Mouse (Mus musculus): ENCODE data around the gene Kdm4a. TPM values are rescaled to one million over a fixed set of nuclear protein-coding genes. Genes with fewer than 3 reads are reported as not detected.

Kdm4a gene
- 58.5 and 58.6 TPM in 2 replicates for polyA plus RNA-seq (2016; fragmentation: Nextera tagmentation; extraction: Ambion mirVana)

DNA sequence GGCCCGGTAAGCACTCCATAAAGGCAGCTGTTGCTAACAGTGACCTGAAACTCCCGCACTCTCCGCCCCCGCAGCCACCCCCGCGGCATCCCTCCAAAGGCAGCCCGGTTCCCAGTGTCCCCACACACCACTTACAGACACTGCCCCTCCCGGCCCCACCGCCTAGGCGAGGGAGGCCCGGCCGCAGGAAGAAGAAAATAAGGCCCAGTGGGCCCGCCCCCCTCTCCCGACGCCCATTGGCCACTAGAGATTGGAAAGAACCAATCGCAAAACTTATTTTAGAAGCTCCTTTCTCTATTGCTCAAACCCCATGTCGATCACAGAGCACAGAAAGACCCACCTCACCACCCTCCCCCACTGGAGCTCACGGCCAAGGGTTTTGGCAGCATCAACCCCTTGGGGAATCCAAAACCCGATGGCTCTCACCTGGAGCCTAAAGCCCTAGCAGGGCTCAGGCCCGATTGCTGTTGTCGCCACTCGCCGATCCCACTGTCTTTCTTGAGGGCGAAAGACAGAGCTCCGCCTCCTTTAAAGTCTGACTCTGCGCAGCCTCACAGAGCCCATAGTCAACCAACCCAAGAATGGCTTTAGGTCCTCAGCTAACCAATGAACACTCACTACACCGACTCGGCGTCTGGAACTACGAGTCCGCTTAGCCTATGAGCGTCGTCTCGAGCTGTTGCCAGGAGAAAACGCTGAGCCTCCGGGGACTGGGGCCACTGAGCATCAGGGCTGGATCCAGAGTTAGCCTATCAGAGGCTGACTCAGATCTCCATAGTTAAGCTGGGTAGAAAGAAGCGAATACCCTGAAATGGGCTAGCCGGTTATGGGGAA lies at the start of gene Kdm4a:
Kdm4a (minus strand) TSS at position 577 of the 834 bp plus-strand sequence.
- ATAC-seq (ENCODE audit: low FRiP score), result peak; percentile 99
- Histone ChIP-seq H3K9ac (peak within 1 kb of the TSS; percentile 85), H3K4me2 (peak within 1 kb of the TSS; percentile 73), H3K27me3 (no peaks in the 10 kb centered on the region), H3K9me3 (no peaks in the 10 kb centered on the region), H3K4me3 (replicated peaks) (peak within 1 kb of the TSS; percentile 78), H3K27ac (peak within 1 kb of the TSS; percentile 98), H3K36me3 (replicated peaks) (peaks cover 27% of the 10 kb centered on the region), H3K4me1 (peaks cover 15% of the 10 kb centered on the region)
- under 1% methylated on average over 38 of the region's 38 CpGs for WGBS

DNA sequence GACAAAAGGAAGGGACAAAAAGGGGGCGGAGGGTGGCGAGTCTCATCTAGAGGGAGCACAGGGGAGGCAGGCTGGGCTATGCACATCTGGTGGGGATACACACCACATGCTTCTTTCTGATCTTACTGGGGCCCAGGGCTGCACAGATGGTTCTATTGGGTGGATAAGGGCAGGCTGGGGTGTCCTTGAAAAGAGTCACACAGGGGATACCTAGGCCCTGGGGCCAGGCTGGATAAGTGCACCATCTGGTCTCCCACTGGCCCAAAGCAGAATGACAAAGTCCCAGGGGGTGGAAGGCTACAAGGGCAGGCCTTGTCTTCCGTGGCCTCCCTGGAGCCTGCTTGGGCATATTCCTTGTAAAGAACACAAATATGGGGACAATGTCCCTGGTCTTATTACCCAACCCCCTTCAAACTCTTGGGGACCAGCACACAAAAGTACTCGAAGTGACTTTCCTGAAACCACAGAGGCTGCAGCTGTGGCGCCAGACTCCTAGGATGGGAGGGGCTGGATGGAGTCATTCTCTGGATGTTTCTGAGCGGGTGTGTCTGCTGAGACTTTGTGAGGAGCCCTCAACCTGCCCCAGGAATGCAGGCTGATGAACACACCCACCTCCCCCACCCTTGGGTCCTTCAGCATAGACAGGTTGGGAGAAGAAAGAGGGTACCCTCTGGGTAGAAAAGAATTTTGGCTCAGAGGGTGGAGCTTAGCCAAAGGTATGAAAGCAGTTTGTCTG lies 49.4 kb upstream of the Kdm4a start:
- 0 out of 2 replicates have a peak, but pooled peaks have one; percentile 21 for ATAC-seq (ENCODE audit: low FRiP score)
- WGBS, result 76% methylated on average over 6 of the region's 6 CpGs
- Histone ChIP-seq H3K27me3 (no peaks in the 10 kb centered on the region), H3K9ac (no peak overlapping the region), H3K4me3 (replicated peaks) (no peak overlapping the region), H3K4me1 (no peaks in the 10 kb centered on the region; the same call in 1 of the 2 replicates), H3K36me3 (replicated peaks) (peaks cover 93% of the 10 kb centered on the region), H3K4me2 (no peak overlapping the region), H3K27ac (no peak overlapping the region), H3K9me3 (no peaks in the 10 kb centered on the region)

DNA sequence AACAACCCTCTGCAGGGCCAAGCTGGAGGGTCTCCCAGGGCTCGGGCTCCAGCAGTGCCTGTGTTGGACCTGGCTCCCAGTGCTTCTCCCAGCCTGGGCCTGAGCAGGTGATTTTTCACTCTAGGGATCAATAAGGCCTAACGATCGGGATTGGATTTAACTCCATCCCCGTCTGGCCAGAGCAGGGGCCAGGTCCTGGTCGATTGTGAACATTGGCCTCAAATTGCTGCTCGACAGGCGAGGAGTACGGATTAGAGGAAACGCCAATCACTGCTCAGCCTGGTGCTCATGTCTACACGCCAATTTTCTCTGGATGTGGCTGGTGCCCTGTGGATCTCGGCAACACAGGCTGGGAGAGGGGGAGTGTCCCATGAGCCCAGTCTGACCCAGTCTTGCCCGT lies 47.6 kb upstream of the Kdm4a start:
- 85% methylated on average over 12 of the region's 12 CpGs for WGBS
- Histone ChIP-seq H3K27ac (no peak overlapping the region), H3K9ac (no peak overlapping the region), H3K9me3 (no peaks in the 10 kb centered on the region), H3K27me3 (no peaks in the 10 kb centered on the region), H3K4me1 (no peaks in the 10 kb centered on the region; the same call in 1 of the 2 replicates), H3K36me3 (replicated peaks) (peaks cover 99% of the 10 kb centered on the region), H3K4me2 (no peak overlapping the region), H3K4me3 (replicated peaks) (no peak overlapping the region)
- ATAC-seq (ENCODE audit: low FRiP score), result no peak

DNA sequence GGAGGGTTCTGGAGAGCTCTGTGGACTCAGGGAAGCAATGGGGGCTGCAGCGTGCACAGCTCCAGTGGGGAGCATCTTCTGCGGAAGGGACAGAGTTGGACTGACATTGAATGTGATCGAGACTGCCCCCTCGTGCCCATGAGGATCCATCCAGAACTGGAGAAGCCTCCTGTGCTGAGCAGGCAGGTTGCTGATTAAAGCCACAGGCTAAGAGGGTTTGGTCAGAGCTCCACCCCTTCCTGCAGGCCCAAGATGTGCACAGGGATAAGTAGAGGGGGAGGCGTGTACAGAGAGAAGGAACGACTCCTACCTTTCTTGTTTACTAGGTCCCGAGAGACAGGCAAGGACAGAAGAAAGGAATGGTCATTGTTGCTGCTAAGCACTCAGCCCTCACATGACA lies 41.4 kb upstream of the Kdm4a start:
- H3K36me3 ChIP-seq (replicated peaks), result peaks cover 98% of the 10 kb centered on the region

DNA sequence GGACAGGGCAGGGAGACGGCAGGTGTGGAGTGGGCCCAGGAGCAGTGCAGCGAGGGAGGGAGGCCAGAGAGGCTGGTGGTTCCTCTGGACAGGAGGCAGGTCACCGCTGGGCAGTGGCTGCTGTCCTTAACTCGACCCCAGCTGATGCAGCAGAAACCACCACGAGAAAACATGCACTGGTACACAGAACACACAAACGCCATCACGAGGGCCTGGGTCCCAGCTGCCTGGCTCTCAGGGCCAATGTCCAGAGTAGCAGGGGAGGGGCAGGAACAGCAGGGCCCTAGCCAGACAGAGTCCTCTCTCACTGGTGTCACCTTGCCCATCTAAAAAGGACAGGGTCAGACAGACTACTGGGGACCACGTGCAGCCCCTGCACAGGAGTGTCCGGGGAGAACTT lies 40.9 kb upstream of the Kdm4a start:
- Histone ChIP-seq H3K36me3 (replicated peaks) (peaks cover 98% of the 10 kb centered on the region), H3K27ac (no peak overlapping the region)

More for the DNA sequence above, 41.4 kb upstream of the Kdm4a start:
- H3K4me1 ChIP-seq, result no peaks in the 10 kb centered on the region
- 86% methylated on average over 7 of the region's 7 CpGs for WGBS
- no peak for ATAC-seq (ENCODE audit: low FRiP score)
- no peaks in the 10 kb centered on the region for H3K27me3 ChIP-seq
- no peak overlapping the region for H3K27ac ChIP-seq
- H3K9ac ChIP-seq, result no peak overlapping the region
- no peak overlapping the region for H3K4me3 ChIP-seq (replicated peaks)
- H3K4me2 ChIP-seq, result no peak overlapping the region
- H3K9me3 ChIP-seq, result no peaks in the 10 kb centered on the region

DNA sequence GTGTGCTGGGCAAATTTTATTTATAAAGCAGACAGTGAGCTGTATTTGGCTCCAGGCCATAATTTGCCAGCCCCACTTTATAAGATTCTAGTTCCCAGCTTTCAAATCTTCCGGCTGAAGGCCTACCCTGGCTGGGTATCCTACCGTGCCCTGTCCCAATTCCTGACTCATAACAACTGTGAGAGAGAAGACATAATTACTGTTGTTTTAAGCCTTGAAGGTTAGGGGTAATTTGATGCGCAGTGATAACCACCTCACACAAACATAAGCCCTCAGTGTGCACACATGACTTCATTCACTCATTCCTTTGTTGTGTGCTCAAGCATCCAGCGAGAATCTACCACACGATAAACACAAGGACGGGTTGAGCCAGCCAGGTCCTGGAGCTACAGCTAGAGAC lies 39.6 kb upstream of the Kdm4a start:
- H3K9ac ChIP-seq, result no peak overlapping the region
- H3K4me2 ChIP-seq, result no peak overlapping the region
- peaks cover 98% of the 10 kb centered on the region for H3K36me3 ChIP-seq (replicated peaks)
- no peak overlapping the region for H3K27ac ChIP-seq
- no peak overlapping the region for H3K4me3 ChIP-seq (replicated peaks)
- H3K27me3 ChIP-seq, result no peaks in the 10 kb centered on the region
- H3K4me1 ChIP-seq, result no peaks in the 10 kb centered on the region
- 89% methylated on average over 6 of the region's 6 CpGs for WGBS
- no peak for ATAC-seq (ENCODE audit: low FRiP score)
- no peaks in the 10 kb centered on the region for H3K9me3 ChIP-seq

More for the DNA sequence above, 40.9 kb upstream of the Kdm4a start:
- no peaks in the 10 kb centered on the region for H3K4me1 ChIP-seq
- no peak overlapping the region for H3K4me2 ChIP-seq
- no peak overlapping the region for H3K9ac ChIP-seq
- H3K27me3 ChIP-seq, result no peaks in the 10 kb centered on the region
- H3K9me3 ChIP-seq, result no peaks in the 10 kb centered on the region
- no peak for ATAC-seq (ENCODE audit: low FRiP score)
- 88% methylated on average over 9 of the region's 9 CpGs for WGBS
- H3K4me3 ChIP-seq (replicated peaks), result no peak overlapping the region

DNA sequence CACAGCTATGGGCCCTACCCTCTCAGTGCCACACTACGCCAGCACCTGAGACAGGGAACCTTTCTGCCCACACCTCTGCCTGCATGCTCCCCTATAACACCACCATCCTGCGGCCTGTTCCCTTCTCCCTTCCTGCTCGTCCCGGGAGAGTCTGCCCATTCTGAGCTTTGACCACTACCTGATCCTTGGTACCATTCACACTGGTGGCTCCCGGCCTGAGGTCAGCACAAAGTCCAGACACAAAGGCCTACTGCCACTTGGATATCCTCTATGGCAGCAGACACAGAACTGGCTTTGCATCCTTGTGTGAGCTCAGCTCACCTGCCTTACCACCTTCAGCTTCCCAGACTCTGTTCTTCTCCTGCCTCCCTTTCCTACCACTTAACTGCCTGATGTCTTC lies 38.7 kb upstream of the Kdm4a start:
- H3K4me2 ChIP-seq, result no peak overlapping the region
- WGBS, result 91% methylated on average over 5 of the region's 5 CpGs
- no peaks in the 10 kb centered on the region for H3K9me3 ChIP-seq
- no peak overlapping the region for H3K27ac ChIP-seq
- ATAC-seq (ENCODE audit: low FRiP score), result no peak
- no peak overlapping the region for H3K9ac ChIP-seq
- peaks cover 98% of the 10 kb centered on the region for H3K36me3 ChIP-seq (replicated peaks)
- no peak overlapping the region for H3K4me3 ChIP-seq (replicated peaks)
- H3K4me1 ChIP-seq, result no peaks in the 10 kb centered on the region
- no peaks in the 10 kb centered on the region for H3K27me3 ChIP-seq

DNA sequence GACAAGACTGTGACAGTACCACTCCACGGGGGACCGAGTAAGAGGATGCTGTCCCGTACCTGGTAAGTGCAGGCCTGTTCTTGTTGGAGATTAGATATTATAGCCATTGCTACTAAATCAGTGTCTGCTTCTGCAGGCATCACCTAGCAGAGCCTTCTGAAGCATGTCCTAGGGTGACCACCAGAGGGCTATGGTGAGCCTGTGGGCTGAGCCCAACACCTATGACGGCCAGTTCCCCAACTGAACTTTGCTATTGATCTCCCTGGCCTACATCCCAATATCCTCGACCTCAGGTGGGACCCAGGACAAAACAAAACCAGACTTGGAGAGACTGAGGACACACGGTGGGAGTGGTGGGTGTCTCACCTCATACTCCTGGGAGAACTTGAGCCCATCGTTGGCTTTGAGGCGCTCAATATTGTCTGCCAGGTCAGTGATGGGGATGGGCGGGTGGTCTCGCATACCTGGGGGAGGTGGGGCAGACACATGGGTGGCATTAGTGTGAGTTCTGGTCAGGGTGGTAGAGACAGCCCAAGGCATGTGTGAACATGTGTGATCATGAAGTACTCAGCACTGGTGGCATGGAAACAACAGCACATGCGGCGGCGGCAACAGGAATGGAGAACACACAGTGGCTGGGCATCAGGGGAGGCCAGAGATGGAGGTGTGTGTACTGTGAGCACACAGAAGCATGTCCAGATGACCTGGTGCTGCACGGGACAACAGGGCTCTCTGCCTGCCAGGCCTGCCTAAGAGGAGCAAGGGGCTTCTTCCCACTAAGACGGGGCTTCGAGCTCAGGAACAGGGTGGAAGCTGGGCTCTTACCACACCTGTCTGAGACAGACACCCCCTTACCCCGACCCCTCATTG lies 37.1 kb upstream of the Kdm4a start:
- ATAC-seq (ENCODE audit: low FRiP score), result peak; percentile 40
- Histone ChIP-seq H3K4me1 (no peaks in the 10 kb centered on the region), H3K9me3 (no peaks in the 10 kb centered on the region), H3K27me3 (no peaks in the 10 kb centered on the region), H3K27ac (no peak overlapping the region), H3K36me3 (replicated peaks) (peaks cover 100% of the 10 kb centered on the region), H3K9ac (no peak overlapping the region), H3K4me3 (replicated peaks) (no peak overlapping the region), H3K4me2 (no peak overlapping the region)
- 86% methylated on average over 17 of the region's 17 CpGs for WGBS

DNA sequence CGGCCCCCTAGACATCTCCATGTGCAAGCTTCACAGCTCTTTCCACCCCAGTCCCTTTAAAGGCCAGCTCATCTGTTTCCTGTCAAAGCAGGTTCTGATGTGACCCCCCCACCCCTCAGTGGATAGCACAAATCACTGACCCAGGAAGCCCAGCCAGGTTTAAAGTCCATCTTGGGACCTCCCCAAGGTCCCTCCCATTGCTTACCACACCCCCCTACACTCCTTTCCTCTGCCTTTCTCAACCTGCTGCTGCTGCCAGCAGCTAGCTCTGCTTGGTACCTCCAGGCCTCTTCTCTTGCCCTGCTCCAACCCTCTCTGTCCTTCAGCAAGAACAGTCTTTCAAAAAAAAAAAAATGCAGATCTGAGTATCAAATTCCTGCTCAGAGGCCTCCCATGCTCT lies 35.0 kb upstream of the Kdm4a start:
- Histone ChIP-seq H3K36me3 (replicated peaks) (peaks cover 100% of the 10 kb centered on the region), H3K9ac (no peak overlapping the region), H3K27ac (no peak overlapping the region), H3K4me1 (no peaks in the 10 kb centered on the region), H3K4me3 (replicated peaks) (no peak overlapping the region), H3K9me3 (no peaks in the 10 kb centered on the region), H3K27me3 (no peaks in the 10 kb centered on the region), H3K4me2 (no peak overlapping the region)
- no peak for ATAC-seq (ENCODE audit: low FRiP score)
- 84% methylated on average over 1 of the region's 1 CpGs for WGBS

DNA sequence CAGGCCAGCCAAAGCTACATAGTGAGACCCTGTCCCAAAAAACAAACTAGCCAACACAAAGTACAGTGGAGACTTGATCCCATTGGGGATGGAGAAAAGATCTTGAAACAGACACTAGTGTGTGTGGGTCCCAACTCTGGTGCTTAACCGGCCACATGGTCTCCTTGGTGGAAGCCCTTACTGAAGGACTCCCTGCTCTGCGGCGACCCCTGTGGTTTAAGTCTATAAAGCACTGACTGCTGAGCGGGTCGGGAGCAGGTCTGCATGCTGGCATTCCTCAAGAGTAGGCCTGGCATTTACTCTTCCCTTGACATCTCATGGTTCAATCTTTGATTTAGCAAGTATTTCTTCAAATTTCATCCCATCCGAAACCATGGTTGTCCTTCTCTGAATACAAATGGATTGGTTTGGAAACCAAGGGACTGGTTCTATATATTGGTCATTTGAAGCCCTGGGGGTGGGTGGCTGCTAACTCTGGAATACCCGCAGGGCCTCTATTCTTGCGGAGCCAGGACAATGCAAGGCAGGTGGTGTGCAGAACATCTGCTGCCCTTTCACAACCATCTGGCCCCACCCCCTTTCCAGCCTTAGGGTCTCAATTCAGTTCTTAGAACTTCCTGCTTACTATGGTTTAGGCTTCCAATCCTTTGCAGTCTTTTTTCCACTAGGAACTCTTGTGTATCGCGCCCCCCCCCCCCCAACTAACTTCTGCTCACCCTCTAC lies 27.2 kb upstream of the Kdm4a start:
- H3K9ac ChIP-seq, result no peak overlapping the region
- WGBS, result 50% methylated on average over 8 of the region's 10 CpGs
- H3K36me3 ChIP-seq (replicated peaks), result peaks cover 45% of the 10 kb centered on the region
- H3K4me2 ChIP-seq, result no peak overlapping the region
- H3K9me3 ChIP-seq, result no peaks in the 10 kb centered on the region
- H3K27ac ChIP-seq, result 0 out of 2 replicates have a peak overlapping the region, but pooled peaks have one; percentile 19
- no peak overlapping the region for H3K4me3 ChIP-seq (replicated peaks)
- peaks cover 6% of the 10 kb centered on the region; the same call in 1 of the 2 replicates for H3K4me1 ChIP-seq
- H3K27me3 ChIP-seq, result no peaks in the 10 kb centered on the region
- ATAC-seq (ENCODE audit: low FRiP score), result peak; percentile 33; the same call in 1 of the 2 replicates

DNA sequence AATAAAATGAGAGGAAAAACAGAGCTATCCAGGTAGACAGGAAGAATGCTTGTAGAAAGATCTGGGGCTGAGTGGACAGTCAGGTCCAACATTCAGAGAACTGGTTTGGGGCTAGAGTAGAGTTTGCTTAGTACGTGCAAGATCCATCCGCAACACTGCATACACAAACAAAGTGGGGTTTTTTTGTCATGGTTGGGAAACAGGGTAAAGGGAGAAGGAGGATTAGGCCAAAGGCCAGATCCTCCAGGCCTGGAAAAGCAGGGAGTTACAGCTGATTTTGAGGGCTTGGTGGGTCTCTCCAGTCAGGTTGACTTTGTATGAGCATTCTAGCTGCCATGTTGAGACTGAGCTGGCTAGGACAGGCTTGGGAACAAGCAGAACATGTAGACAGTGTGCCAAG lies 26.1 kb upstream of the Kdm4a start:
- no peak overlapping the region for H3K9ac ChIP-seq
- WGBS, result 98% methylated on average over 2 of the region's 2 CpGs
- peaks cover 33% of the 10 kb centered on the region for H3K36me3 ChIP-seq (replicated peaks)
- H3K9me3 ChIP-seq, result no peaks in the 10 kb centered on the region
- no peak overlapping the region for H3K4me2 ChIP-seq
- H3K4me3 ChIP-seq (replicated peaks), result no peak overlapping the region
- H3K27me3 ChIP-seq, result no peaks in the 10 kb centered on the region
- H3K4me1 ChIP-seq, result peaks cover 6% of the 10 kb centered on the region; the same call in 1 of the 2 replicates
- no peak for ATAC-seq (ENCODE audit: low FRiP score)
- 0 out of 2 replicates have a peak overlapping the region, but pooled peaks have one; percentile 11 for H3K27ac ChIP-seq

All from forebrain, embryonic 12.5 days (tissue).